Mouse (Mus musculus) hindlimb bud, embryonic 11.5 days (tissue): ENCODE results near the gene Selplg.
"Not testable (repeated sequence)": the region's sequence is repeated elsewhere in the genome, so short reads cannot be mapped to it uniquely, and the experiment has no call there.

ENCODE experiments used
- DNase-seq: peaks from one replicate; pipeline ENCODE4 v3.0.0-alpha.2; 2012; ENCODE audit warnings: low read depth, low spot score; ENCODE audit errors: extremely low spot score

Selplg gene

GRCm38 (mm10) chr5:113826619-113827018 lies 5.8 kb downstream of the Selplg start:
- no peak for DNase-seq

- DNase-seq: no peak
These were observed 6.9 kb downstream of the Selplg start for GRCm38 (mm10) chr5:113825558-113825957.

- no peak for DNase-seq
These were observed 8.2 kb downstream of the Selplg start for GRCm38 (mm10) chr5:113824228-113824627.

DNA sequence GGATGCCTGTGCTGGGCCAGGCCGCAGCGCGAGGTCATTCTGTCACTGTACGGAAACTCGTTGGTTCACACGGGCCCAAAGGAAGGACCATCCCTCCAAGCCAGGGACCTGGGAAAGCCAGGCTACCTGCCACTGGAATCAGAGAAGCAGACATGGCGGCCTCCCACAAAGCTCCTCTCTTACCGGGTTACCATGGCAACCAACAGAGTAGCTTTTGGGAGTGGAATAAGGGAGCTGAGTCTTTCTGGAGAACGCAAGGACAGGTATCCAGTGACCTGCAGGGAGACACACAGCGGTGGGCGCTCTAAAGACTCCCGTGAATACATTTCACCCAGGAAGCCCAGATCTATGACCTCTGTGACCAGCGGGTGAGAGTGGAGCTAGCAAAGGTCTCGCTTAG lies 13.9 kb downstream of the Selplg start:
- DNase-seq: no peak

DNA sequence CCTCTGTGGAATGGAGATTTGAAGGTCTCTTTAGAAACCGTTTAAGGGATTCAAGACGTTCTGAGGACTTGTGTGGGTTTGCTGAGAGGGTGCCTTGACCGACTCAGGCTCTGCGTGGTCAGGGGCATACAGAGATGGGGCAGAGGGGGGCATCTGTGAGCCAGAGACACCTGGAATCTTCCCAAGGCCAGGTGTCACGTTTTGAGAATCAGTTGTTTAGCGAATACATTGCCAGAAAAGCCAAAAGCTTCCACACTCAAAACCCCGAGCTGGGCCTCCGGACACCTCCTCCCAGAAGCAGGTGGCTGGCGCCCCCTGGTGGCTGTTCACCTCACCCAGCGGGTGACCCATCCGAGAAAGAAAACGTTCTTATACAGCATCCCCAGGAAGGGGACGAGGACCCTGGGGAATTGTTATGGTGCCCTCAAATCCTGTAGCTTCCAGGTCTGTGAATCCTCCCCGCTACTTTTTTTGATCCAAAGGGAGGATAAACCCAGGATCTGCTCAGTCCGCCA lies 16.7 kb downstream of the Selplg start:
- DNase-seq: peak; percentile 66

- DNase-seq: no peak
These were observed 17.4 kb downstream of the Selplg start for GRCm38 (mm10) chr5:113815041-113815389.

- DNase-seq: no peak
These were observed 18.1 kb downstream of the Selplg start for GRCm38 (mm10) chr5:113814111-113815040.

- no peak for DNase-seq
These were observed 18.8 kb downstream of the Selplg start for GRCm38 (mm10) chr5:113813608-113814007.

- no peak for DNase-seq
These were observed 19.8 kb downstream of the Selplg start for GRCm38 (mm10) chr5:113812638-113813037.

GRCm38 (mm10) chr5:113811824-113812420 lies 20.5 kb downstream of the Selplg start:
- not testable (repeated sequence) for DNase-seq

DNA sequence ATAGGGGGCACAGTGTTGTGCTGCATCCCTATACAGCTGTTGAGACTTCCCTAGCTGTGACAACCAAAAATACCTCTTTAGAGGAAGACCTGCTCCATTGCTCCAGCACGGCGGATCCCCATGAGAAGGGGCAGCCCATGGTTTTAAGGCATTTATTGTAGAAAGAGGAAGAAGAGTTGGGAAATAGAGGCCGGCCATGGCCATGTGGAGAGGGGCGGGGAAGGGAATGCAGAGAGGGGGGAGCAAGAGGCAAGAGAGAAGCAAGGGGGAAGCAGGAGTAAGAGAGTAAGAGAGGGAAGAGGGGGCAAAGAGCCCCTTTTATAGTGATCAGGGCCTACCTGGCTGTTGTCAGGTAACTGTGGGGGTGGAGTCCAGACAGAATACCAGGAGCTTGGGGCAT lies 22.3 kb downstream of the Selplg start:
- no peak for DNase-seq

DNA sequence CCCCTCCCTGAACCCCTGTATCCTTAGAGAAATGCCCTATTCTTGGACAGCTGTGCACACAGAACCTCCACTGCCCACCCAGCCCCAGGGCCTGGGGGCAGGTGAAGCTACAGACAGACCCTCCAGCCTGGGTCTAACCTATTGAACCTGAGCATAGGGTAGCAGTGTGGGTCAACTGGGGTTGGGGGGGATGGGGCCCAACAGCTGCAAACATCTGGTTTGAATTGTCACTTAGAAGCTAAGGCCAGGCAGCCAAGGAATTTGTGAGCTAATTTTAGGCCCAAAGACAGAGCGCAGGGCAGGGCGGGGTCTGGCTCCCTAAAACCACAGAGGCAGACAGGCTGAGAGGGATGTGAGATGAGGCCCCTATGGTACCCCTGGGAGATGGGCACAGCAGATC lies 24.3 kb downstream of the Selplg start:
- peak; percentile 63 for DNase-seq

DNA sequence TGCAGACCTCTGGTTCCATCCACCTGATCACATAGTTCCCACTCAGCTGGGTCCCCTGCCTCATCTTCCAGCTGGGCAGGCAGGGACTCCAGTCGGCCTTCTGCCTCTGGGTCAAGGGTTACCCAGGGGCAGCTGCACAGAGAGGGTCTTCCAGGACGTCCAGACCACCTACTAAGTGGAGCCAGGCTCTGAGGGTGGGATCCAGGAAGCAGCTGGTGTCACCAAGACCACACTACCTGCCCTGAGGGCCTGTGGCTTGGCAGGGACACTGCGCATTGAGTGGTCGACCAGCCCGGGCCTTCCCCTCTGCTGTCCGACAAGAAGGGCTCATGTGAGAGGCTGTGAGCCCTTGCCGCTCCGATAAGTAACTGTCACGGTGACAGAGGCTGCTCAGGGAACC lies 24.7 kb downstream of the Selplg start:
- no peak for DNase-seq

GRCm38 (mm10) chr5:113806414-113806813 lies 26.0 kb downstream of the Selplg start:
- no peak for DNase-seq

- DNase-seq: no peak
These were observed 27.1 kb downstream of the Selplg start for GRCm38 (mm10) chr5:113805301-113805700.

DNA sequence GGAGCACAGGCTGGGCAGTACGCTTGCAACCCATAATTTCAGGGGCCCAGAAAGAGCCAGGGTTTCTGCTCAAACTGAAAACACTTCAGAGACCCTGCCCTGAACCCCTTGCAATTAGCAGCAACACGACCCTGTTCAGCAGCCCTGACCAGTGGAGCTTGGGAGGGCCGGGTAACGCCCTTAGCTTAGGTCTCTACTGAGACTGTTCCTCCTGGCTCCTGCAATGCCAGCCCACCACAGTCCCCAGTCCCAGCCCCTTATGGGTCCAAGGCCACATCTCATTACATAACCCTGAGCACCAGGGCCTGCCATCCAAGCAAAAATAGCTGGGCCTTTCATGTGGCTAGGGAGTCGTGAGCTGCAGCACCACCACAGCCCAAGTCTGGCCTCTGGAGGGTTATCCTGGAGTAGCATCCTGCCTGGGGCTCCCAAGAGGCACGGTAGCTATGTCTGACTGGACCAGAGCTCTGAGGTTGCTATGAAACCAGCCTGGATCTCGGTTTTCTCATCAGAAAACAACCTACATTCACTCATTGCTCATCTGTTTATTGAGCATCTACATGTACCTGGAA lies 28.0 kb downstream of the Selplg start:
- DNase-seq: no peak

- peak; percentile 54 for DNase-seq
These were observed 32.2 kb downstream of the Selplg start, which contains the start of gene Tmem119 for GRCm38 (mm10) chr5:113800280-113800679. Gene Tmem119 (minus strand): TSS chr5:113800516.

GRCm38 (mm10) chr5:113799691-113800090 lies 32.8 kb downstream of the Selplg start:
- DNase-seq: no peak

DNA sequence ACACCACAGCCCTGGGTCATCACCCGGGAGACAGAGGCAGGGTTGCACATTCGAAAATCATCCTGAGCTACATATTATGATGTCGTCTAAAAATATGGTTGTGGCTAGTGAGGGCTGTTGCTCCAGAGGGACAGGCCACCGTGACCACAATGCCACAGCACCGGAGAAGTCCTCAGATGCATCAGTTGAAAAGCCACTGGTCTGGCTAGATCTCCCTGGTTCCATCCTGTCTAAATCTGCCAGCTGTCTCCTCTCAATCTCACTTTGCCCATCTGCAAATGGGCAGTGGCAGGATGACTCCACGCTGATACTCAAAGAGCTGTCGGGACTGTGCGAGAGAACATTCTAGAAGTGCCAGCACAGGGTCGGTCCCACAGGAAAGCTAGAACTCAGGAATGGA lies 33.9 kb downstream of the Selplg start:
- no peak for DNase-seq

DNA sequence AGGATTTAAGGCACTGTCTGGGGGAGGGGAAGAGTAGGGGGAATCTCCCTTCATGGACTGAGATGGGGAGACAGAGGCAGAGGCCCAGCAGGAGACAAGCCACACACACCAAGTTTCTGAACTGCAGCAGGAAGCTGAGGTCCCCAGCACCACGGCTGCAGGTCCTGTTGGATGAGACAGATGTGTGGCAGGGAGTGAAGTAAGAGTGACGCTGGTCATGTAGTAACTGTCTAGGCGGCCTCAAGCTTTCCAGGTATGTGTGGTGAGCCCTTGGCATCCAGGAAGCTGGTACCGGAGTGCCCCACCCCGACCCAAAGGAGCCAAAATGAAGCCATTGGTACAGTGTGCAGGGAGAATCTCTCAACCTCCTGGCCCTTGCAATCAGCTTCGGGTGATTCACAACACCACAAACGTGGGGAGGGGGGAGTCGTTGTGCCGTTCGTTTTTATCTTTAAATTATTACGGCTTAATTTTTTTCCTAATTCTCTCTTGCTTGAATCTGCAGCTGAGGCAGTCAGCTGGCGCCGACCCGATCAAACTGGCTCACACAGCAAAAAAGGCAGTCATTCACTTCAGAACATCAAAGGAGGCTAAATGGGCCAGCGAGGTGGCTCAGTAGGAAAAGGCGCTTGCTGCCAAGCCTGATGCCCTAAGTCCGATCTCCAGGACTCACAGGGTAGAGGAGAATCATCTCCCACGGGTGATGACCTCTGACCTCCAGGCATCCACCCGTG lies 35.1 kb downstream of the Selplg start:
- DNase-seq: no peak
